Mouse (Mus musculus) retina, embryonic 14.5 days (tissue): ENCODE results near the gene Gm10447.
A peak's percentile ranks its signal among the peaks of the same experiment; 100 is the strongest.

Source experiments
- DNase-seq: peaks from one replicate; pipeline ENCODE4 v3.0.0-alpha.2; 2015; ENCODE audit warnings: low spot score

The Gm10447 gene

DNA sequence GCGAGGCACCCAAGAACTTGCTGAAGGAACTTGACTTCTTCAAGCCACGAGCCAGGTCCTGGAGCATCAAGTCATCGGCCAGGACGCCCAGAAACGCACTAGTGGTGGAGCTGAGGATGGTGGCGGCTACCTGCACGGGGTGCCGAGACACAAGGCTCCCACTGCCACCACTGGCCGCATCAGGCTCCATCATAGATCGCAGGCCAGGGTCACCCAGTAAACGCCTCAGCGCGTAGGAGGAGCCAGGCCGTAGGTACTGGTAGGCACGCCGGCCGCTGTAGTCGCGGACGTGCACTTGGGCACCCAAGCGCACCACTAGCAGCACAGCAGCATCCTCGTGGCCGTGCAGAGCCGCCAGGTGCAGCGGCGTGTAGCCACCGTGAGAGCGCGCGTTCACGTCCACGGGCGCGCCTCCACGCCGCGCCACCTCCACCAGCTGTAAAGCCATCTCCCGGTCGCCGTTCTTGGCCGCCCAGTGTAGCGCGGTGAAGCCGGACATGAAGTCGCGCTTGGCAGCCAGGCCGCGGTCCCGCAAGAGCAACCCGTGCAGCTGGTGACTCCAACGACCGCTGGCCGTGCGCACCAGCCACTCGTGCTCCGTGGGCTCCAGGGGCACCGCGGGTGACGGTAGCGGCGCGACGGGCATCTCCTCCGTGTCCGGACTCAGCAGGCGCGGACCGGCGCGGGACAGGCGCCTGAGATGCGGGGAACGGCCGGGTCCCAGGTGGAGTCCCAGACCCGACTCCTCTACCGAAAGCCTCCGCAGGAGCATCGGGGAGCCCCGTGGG lies 21.7 kb upstream of the Gm10447 start:
- no peak for DNase-seq

DNA sequence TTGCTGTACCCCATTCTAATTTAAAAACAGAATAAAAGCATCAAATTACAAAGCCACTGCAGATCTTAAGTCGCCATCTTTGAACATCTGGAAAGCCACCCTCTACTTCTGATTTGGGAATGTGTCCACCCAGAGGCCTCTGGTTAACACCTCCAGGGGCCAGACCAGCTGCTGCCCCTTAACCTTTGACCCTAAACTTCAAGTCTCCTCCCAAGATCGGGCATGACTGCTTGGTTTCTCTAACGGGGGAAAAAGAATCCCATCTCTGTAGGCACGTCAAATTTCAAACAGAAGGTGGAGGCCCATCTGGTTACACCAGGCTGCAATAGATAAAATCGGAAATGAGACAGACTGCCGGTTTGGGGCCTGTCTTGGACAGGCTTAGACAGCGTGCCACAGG lies 20.9 kb upstream of the Gm10447 start:
- no peak for DNase-seq

DNA sequence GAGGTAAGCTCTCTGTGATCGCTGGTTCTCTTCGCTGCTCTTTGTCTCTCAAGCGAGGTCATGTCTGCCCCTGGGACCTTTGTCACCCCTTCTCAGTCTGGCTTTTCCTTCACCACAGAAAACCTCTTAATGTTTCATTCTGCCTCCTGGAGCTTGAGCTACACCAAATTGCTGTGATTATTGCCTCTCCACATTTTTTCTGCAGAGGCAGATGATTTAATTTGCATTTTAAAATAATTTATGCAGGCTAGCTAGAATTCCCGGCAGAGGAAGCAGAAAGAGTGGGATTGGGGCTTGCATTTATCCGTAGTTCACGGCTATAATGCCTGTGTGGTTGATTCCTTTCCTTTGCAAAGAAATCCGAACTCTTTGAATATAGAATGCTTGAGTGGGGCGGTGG lies 18.7 kb upstream of the Gm10447 start:
- no peak for DNase-seq

DNA sequence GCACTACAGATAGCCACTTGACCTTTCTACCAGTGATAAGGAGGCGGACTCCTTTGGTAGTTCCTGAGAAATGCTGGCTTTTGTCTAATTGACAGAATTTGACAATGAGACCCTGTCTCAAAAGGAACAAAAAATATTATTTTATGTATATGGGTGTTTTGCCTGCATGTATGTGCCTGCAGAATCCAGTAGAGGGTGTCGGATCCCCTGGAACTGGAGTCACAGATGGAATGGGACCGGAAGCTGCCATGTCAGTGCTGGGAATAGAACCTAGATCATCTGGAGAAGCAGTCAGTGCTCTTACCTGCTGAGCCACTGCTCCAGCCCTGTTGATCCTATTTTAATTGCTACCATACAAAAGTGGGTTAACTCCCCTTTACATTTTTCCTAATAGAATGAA lies 15.8 kb upstream of the Gm10447 start:
- DNase-seq = no peak

DNA sequence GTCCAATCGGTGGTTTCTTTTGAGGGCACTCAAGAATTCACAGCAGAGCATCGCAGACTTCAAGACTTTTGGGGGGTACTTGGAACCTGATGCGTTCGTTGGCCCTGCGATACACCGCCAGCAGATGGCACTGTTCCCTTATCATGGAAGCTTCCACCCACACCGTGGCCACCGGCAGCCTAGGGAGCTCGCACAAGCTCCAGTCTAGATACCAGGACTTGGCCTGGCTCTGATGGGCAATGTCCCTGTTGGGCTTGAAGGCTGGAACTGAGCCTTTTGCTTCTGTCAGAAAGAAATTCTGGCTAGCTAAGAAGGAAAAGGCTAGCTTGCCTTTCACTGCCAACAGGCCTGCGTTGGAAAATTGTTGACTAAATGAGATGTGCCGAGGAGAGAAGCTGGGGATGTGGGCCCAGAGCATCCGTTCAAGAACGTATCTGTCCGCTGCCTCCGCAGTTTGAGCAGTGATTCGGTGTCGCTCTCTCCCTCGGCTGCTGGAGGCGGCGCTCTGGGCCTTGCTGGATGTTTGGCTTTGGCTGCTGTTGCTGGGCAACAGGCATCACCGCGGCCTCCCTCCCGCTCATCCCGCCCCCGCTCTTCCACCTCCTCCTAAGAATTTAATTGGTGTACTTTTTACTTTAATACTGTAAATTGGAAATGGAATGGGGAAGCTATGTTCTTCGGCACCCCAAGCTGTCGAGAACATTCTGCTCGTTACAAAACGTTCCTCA lies 13.2 kb upstream of the Gm10447 start, which contains the start of gene Gm9837:
Gene Gm9837, minus strand, starts transcription at position 512 of the 728 bp plus-strand sequence.
- peak; percentile 96 for DNase-seq

DNA sequence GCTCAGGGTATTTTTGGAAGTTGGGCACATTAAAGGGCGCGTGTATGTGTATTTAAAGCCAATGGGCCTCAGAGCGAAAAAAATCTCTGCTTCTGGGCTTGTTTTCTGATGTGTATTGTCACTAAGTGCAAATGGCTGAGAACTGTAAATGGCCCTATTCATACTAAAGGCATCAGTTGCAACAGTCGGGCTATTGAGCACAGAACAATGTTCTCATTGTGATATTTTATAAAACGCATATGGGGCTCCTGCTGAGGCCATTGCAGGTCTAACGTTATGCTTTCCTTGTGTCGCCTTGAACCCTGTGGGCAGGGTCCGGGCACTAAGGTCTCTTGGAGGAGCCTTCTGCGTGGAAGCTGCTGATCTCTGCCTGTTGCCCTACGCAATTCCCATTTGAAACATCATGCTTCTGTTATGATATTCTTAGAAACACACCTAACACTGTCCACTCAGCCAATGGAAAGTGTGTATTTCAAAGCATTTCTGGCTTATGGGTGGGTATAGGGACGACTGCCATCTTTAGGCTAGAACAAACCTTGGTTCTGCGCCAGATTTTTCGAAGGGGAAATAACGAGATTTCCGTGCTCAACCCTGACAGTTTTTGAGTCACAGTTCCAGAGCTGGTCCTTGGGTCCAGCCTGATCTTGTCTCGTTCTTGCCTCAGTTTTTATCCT lies 12.5 kb upstream of the Gm10447 start:
- DNase-seq = no peak

DNA sequence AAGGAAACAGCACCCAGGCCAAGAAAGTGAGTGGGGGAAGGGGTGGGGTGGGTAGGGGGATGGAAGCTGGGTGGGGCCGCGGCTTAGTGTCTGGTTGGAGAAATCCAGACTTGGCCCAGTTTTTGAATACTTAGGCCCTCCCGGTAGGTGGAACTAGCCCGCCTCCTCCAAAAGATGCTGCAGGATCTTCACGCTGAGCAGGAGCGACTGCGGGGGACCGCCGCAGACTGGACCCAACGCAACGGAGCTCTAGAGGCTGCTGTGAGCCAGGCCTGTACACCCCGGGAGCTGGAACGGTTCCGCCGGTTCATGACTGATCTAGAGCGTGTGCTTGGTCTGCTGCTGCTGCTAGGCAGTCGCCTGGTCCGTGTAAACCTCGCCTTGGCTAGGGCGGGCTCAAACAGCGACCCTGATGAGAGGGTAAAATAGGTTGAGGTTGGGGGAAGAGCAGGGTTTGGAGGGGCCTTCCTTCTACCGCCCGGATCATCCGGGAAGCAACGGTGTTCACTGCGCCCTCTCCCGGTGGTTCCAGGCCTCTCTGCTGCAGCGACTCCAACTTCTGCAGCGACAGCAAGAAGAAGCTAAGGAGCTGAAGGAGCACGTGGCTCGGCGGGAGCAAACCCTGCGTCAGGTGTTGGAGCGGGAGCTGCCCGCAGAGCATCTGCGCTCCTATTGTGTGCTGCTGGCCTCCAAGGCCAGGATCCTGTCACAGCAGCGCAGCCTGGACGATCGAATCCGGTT lies 9.5 kb upstream of the Gm10447 start:
- peak; percentile 91 for DNase-seq

DNA sequence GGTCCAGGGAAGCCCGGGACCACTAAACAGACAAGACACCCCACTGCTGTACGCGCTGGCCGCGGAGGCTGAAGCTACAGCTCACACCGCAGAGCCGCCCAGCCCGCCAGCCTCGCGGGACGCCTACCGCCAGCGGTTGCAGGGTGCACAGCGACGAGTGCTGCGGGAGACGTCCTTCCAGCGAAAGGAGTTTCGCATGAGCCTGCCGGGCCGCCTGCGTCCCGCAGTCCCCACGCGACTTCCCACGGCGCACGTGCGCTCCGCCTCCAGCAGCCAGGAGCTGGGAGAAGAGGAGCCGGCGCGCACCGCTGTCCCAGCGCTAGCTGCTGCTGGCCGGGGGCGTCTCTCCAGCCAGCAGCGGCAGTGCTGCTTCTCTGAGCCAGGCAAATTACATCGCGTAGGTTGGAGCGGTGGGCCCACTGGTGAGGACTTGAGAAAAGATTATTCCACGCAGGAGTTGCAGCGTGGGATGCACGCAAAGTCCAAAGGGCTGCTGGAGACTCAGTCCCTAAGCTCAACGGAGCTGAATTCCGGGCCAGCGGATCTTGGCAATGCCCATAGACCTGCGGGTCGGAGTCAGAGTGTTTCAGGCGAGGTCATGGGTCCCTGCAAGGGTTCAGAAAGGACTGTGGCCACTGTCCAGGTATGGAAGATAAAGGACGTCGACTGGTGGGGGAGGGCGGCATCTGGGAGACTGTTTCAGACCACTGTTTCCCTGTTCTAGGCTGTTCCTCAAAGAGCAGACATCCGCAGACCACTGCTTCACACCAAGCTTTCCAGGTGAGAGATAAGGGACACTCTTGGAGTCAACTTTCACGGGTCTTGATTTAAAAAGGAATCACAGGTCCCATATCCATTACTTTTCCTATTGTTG lies 6.9 kb upstream of the Gm10447 start:
- DNase-seq = peak; percentile 62

DNA sequence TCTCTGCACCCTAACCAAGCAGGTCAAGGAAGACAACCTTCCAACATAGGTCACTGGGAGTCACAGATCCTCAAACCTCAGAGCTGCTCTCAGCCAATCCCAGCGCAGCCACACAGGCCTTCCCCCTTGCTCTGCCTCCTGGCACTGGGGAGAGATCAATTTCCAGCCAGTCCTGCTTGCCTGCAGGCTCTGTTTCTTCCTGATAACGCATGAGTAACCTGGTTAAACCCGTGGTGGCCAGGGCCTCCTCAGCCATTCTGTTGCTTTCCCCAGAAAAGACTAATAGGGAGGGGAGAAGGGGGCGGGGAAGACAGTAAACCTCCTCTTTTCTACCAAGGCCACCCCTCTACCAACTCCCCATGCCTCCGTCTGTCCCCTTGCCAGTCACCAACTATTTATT lies 4.8 kb upstream of the Gm10447 start:
- DNase-seq = no peak

DNA sequence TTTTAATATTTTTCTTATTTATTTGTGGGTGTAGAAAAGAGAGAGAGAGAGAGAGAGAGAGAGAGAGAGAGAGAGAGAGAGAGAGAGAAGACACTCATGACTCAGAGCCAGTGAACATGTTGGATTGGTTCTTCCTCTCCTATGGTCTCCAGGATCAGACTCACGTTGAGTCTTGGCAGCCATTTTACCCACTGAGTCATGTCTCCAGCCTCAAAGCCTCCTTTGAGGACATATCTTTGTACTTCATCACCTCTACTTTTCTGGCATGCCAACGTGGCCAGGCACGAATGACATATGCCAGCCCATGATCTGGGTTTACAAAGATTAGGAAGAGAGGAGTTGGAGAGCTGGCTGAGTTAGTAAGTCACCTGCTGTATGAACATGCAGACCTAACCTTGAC lies 3.3 kb upstream of the Gm10447 start:
- no peak for DNase-seq

DNA sequence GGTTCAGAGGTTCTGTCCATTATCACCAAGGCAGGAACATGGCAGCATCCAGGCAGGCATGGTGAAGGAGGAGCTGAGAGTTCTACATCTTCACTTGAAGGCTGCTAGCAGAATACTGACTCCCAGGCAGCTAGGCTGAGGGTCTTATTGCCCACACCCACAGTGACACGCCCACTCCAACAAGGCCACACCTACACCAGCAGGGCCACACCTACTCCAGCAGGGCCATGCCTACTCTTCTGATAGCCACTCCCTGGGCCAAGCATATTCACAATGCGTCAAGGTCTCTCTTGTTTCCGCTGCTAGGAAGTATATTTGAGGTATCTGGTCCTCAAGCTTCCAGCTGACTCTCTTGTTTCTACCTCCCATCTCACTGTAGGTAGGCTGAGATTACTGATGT lies 2.1 kb upstream of the Gm10447 start:
- DNase-seq = no peak

DNA sequence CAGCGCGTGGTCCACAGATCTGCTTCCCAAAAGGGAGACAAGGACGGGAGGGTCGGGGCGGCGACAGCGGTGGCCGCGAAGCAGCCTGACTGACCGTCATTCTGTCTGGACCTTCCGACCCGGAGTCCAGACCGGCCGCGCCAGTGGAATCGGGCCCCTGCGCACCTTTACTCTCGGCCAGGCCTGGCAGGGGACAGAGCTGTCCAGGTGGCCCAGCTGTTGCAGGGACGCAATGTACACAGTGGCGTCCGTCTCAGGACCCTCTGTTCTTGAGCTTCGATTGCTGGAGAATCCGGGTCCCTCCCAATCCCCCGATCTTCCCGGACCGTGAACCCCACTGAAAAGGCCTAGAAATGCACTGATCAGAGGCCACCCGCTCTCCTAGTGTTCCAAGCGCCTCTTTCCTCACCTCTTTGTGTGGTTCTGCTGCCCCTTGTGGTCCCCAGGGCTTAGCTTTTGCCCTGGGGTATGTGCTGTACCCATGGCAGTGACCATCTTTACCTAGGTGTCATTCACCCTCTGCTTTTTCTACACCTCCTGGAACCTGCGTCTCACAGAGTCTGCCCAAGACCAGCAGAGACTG lies 553 bp upstream of the Gm10447 start:
- DNase-seq = no peak

DNA sequence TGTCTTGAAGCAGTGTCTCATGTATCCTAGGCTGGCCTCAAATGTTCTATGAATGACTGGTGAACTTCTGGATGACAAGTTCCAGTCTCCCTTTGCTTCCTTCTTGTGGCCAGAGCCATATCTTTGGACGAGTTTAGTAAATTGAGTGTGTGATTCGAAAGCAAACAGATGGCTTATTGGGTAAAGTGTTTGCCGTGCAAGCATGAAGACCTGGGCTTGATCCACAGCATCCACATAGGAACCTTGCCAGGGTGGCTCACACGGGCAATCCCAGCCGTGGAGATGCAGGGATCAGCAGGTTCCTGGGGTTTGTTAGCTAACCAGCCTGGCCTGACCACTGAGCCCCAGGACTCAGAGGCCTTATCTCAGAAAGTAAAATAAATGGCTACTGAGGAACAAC lies 3.9 kb downstream of the Gm10447 start:
- no peak for DNase-seq

DNA sequence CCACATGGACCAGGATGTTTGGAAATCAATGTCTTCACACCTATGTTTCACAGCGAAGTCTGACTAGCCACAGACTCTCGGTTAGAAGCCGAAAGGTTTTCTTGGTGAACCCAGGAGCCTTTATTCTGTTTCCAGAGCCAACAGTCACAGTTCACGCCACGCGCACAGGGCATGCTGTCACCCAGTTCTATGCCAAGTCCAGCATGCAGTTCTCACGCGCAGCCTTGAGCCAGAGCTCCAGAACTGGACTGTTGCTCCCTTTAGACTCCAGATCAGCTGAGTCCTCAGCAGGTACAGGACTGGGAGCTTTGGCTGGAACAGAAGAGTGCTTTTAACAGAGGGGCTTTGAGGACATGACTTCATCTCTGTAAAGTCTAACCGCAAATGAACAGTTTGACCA lies 4.5 kb downstream of the Gm10447 start:
- DNase-seq = no peak

DNA sequence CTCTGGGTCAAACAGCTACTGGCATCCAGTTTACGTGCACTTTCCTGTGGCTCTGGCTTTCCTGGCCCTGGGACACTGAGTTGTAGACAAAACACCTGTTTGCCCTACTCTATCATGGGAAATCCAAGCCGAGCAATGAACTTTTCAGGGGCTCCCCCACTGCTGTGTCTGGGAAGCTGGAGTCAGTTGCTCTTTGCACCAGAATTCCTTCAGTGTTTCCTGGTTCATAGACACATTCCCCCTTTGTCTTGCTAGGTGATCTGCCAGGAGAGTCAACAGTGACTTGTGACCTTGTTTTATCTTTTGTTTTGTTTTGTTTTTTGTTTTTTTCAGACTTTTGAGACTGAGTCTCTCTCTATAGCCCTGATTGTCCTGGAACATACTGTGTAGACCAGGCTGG lies 5.5 kb downstream of the Gm10447 start:
- DNase-seq = no peak

DNA sequence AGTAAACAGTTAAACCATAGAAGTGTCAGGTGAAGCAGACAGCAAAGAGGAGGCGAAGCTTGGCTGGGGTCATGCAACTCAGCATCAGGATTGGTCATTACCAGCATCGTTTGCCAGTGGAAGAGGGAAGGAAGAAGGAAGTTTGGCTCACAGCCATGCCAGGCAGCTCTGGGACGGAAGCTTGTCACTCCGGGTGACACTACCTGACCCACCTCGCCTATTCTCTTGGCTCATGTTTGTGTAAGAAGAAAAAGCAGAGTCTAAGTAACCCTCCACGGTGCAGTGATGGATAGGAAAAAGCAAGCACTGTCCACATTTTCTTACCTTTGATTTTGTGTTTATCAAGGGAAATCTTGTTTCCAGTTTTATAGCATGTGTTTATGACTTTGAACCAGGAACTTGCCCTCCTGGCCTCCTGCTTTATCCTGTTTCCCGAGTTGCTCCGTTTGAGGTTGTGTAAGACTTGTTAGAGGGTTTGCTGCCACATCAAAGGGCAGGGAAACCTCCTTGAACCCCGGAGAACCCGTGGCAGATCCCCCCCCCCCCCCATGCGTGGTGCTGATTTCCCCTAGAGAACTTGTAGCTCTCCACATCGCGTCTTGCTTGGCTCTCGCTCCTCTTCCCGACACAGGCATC lies 6.7 kb downstream of the Gm10447 start:
- DNase-seq = no peak

DNA sequence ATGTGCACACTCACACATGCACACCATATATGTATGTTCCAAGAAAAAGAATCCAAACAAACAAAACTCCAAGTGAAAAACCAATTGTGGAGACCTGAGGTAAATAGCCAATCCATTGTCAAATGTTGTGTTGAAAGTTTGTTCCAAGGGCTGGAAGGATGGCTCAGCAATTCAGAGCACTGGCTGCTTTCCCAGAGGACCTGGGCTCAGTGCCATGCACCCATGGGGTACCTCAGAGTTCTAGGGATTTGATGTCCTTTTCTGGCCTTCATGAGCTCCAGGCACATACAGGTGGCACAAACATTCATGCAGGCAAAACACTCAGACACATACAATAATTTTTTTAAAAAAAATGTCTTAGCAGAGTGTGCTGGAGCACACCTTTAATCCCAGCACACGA lies 8.4 kb downstream of the Gm10447 start:
- DNase-seq = no peak

DNA sequence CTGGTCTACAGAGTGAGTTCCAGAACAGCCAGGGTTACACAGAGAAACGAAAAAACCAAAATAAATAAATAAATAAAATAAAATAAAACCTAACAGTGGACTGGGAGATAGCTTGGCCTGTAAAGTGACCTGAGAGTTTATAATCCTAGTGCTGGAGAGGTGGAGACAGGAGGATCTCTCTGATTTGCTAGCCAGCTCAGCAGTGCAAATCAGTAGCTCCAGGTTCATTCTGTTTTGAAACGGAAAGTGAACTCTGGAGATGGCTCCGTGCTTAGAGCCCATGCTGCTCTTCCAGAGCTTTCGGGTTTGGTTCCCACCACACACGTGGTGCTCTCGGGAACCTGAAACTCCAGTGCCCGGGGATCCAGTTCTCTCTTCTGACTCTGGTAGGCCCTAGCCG lies 8.9 kb downstream of the Gm10447 start:
- DNase-seq = no peak

DNA sequence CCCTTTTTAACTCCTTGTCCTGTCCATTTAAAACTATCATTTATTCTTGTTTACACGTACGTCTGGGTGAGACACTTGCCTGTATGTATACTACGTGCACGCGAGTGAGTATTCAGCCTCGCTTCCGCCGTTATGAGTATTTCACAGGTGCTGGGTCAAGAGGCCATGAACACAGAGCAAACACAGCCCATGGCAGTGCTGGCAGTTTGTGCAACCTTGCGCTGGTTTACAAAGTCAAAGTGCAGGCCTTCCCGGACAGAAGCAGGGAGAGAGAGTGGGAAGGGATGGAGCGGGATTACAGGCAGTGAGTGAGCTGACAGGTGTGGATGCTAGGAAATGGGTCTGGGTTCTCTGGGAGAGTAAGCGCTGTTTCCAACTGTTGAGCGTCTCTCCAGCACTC lies 10.7 kb downstream of the Gm10447 start:
- no peak for DNase-seq

DNA sequence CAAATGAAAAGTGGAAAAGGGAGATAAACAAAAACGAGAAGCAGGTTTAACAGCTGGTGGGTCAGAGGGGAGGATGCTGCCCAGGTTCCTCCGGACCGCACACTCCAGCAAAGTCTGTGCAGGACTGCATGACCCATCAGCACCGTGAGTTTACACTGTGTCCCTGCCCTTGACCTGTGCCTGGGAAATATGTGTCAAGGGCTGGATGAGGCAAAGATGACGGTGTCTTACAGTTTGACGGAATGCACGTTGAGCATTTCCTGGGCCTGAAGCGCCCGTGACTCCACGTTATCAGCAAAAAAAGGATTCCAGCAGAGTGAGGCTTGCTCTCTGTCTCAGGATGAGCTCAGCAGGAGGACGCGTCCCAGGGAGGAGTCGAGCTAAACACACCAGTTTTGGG lies 11.3 kb downstream of the Gm10447 start:
- no peak for DNase-seq

DNA sequence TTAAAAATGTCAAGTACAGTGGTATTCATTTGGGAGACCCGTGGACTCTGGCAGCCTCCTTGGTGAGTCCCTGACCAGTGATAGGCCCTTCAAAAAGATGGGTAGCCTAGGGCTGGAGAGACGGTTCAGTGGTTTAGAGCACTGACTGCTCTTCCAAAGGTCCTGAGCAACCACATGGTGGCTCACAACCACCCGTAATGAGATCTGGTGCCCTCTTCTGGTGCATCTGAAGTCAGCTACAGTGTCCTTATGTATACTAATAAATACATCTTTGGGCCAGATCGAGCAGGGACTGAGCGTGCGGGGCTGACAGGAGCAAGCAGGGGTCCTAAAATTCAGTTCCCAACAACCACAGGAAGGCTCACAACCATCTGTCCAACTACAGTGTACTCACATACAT lies 13.0 kb downstream of the Gm10447 start:
- DNase-seq = no peak
